Mouse (Mus musculus): Measurements from ENCODE around the gene Stambp.

The Stambp gene

DNA sequence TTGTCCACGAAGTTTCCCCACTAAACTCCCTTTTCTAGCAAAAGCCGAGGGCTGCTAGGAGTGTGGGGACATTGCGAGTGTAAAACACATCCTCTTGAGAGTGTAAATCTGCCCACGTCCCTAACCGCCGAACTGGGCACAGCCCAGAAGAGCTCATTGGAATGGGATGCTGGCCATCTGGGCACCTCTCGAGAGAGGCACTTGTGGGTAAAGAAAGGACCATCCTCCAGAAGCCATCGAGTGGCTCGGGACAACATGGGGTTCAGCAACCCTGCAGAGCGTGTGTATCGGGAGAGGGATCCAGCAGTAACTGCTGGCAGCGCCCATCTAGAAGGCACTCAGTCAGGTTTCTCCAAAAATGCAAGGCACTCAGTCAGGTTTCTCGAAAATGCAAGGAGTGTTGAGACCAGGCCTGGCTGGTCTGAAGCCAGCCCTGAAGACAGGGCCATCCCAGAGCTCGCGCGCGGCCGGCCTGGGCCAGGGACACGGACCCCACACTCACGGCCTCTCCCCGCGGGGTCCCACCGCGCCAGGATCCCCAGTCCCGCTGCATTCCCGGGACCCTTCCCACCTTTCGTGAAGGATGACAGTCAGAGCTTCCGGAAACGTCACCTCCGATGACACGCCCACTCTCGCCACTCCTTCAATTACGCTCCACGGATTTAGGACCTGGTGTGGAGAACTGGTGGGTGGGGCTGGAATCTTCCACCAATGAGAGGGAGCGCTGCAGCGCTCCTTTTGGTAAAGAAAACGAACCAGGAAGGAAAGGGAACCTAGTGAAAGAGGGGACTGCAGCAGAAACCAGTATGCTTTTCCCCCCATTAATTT, 475 bp downstream of the Stambp start:
- peak; percentile 46 for DNase-seq (ENCODE audit: extremely low read depth, low read depth, low spot score)

DNA sequence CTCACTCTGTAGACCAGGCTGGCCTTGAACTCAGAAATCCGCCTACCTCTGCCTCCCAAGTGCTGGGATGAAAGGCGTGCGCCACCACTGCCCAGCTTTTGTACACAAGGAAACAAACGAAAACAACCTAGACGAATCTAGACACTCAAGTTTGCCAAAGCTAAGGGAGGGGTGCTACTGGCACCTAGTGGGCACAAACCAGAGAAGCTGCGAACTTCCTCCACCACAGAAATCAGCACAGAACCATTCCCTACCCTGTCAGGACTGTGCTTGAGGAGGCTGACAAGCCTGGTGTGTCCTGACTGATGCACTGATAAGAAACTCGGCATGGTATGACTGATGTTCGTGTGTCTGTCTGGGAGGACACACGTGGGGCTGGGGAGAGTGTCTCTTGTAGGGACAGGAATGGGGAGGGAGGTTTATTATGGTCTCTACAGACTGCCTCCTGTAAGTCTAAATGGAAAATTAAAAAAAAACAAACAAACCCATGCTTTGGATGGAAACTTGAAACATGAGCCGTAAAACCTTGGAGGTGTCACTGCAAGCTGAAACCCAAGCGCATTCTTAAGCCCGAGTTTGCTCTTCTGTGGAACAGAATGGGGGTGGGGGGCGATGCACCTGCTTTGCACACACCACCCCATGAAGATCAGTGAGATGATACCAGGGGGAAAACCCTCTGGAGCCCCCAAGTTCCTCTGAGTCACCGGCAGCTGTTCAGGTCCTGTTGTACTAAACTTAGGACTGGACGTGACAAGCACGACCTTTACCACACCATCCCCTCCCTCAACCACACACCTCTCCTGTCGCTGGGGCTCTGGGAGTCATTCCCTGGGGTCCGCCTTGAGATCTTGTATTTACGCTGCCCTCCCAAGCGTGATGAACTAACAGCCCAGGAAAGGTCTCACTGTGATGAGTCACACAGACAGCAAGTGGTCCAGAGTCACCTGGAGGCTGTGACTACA, 3.3 kb downstream of the Stambp start:
- DNase-seq (ENCODE audit: extremely low read depth, low read depth, low spot score): no peak

DNA sequence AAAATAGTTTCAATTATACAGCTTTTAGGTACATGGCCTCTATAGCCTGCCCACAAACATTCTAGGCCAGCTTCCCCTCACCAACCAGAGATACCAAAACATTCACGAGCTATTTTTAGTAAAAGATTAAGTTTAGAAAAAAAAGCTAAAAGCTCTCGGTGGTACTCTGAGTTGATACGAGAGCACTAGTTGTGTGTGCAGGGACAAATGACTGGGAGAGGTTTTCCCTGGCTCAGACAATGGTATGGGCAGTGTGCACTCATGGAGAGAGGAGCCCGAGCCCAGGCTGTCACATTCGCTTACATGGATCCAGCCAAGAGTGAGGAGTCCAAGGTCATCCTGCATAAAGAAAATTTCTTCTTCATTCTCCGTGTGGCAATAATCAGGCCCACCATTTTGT, 16.6 kb downstream of the Stambp start:
- DNase-seq (ENCODE audit: extremely low read depth, low read depth, low spot score): no peak

DNA sequence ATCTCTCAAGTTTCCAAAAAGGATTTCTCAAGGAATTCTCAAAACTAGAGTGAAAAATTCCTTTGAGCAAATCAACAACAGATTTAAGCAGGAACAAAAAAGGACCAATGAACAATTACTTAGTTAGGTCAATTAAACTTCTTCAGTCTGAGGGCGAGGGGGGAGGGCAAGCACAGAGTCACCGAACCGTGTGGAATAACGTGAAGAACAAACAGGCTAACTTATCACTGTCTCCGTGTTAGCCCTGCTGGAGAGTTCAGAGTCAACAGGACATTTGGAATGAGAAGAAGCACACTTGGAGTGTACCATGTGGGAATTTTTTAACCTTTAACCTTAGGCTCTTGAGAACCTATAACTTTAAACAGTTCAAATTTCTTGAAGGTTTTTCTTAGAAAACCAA, 24.2 kb downstream of the Stambp start:
- no peak for DNase-seq (ENCODE audit: extremely low read depth, low read depth, low spot score)

DNA sequence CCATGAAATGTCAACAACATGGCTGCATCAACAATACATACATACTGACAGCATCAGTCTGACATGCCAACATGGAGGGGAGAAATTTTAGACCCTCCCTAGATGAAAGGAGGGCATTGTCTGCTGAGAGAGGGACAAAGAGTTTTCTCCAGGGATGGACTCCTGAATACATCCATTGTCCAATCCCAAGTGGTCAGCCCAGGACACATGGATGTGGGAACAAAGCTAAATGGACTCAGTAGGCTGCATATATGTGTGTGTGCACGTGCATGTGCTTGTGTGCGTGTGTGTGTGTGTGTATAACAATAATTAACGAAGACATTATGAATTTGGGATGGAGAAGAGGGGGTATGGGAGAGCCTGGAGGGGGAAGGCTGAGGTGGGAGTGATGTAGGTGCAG, 26.8 kb downstream of the Stambp start:
- no peak for DNase-seq (ENCODE audit: extremely low read depth, low read depth, low spot score)

DNA sequence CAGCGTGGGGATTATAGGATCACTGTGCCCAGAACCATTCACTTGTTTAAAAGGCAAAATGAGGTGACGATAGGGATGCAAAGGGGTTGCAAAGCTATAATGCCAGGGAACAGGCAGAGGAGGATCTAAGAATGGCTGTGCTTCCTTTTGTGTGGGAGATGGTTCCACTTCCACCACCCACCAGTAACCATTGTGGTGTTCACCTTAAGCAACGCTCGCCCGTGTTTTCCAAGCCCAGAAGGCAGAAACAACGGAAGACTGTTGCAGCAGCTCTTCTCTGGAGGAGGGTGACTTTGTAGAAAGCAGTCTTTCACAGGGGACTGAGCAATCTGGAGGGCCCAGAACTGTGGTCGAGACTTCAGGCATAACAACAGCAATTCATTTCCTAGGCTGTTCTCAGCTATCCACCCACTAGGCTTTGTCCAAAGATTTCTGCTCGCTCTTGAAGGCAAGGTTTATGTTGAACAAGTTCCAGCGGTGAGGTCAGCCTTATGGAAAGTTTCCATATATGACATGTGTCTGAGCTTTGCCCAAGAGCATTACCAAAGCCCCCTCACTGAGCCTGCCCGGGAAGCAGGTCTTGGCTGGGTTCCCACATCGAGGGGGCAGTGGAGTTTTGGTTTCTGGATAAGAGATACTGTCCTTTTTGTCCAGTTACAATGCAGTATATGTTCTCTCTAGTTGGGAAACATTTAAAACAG, 30.6 kb downstream of the Stambp start:
- DNase-seq (ENCODE audit: extremely low read depth, low read depth, low spot score): peak; percentile 42

DNA sequence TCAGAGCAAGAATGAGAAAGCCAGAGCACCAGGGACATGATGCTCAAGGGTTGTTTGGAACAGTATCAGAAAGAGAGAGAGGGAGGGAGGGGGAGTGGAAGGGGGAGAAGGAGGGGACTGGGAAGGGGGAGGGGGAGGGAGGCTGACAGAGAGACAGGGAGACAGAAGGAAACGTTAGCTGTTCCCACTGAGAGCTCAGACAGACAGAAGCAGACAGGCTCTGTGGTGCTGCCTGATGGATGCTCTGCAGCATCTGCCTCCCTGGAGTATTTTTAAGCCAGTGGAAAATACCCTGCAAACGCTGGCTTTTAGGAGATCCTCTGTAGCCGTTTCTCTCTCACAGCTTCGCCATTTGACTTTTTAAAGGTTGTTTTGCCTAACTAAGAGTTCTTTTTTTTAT, 32.5 kb downstream of the Stambp start:
- DNase-seq (ENCODE audit: extremely low read depth, low read depth, low spot score): no peak

DNA sequence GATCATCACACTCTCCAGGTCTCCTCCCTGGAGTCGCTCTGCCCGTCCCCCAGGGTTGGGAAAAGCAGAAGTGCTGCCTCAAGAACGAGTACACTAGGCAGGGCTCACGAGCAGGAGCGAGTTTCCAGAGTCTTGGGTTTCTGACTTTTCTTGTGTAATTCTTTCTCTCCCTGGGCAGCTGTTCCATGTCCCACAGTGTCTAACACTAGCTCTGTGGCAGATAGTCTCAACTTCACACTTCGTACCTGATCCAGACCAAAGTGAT, 35.8 kb downstream of the Stambp start:
- no peak for DNase-seq (ENCODE audit: extremely low read depth, low read depth, low spot score)

DNA sequence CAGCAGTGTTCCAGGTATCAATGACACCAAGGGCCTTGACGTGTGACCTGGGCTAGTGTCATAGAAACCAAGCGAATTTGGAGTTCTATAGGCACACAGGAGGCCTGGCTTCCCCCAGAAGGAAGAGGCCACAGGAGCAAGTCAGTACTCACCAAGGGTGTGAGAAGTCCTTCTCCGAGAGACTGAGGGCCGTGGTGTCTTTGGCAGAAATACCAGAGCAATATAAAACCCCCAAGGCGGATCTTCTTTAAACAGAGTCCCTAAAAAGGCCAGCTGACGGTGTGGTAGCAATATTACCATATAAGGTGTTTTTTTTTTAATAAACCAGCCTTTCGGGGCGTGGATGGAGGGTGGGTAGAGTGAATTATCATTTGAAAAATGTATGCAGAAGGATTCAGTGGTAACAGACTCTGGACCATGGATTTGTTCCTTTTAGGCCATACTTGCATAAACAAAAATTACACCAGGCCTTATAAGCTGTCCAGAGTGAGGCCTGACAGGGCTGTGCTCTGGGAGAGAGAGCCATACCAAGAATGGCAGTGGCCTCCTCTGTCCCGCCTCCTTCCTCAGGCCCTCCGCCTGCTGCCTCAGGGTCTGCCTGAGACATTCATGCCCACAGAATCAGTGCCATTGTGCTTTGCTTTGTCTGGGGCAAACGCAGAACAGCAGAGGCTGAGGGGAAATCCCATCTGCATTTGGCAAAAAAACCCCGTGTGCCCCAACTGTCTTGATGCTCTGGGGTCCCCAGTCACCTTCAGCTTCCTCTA, 36.3 kb downstream of the Stambp start, which contains the start of gene Actg2:
TSS of gene Actg2 (minus strand) at position 238 of the 767 bp plus-strand sequence.
- DNase-seq (ENCODE audit: extremely low read depth, low read depth, low spot score): no peak

DNA sequence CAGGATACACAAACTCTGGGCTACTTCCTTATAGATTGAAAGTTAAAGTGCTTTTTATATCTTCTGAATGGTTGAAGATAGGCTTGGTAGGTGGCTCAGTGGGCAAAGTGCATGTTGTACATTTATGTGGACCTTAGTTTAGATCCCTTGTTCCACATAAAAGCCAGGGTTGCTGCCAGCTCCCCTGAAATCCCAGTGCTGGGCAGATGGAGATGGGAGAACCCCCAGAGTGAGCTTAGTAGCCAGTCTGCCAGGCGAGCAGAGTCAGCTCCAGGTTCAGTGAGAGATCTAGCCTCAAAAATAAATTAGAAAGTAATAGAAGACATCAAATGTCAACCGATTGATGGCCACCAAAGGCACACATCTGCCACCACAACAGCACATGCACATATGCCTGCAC, 39.9 kb downstream of the Stambp start:
- no peak for DNase-seq (ENCODE audit: extremely low read depth, low read depth, low spot score)

DNA sequence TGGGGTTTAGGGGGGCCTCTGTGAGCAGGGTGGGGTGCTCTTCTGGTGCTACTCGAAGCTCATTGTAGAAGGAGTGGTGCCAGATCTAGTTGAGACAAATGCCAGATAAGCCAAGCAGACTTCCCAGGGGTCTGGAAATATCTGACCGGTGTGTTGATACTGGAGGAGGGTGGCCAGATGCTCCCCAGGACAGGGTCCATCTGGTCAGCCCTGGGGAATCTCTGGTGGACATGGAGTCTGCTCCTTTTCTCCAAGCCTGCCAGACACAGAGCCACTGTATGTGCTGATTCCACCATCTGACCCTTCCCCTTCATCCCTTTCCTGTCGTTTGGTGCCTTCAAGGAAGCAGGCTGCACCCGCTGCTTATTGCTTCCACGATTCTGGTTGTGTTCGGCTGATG, 49.3 kb downstream of the Stambp start:
- DNase-seq (ENCODE audit: extremely low read depth, low read depth, low spot score): no peak

DNA sequence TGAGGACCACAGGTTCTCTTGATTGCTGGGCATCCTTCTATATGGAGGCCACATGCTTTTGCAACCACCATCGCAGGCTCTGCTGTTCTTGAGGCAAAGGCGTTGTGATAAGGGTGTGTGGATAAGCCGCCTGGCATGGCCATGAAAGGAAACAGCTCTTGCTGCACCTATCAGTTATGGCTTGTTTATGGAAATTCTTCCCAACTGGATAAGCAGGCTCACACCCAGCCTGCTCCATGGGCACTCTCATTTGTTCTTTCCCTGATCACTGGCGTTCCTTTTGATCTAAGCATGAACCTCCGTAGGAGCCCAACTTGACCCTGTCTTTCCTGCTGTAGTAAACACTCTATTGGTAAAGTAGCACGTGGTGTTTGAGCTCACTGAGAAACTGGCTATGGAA, 50.7 kb downstream of the Stambp start:
- DNase-seq (ENCODE audit: extremely low read depth, low read depth, low spot score): no peak

DNA sequence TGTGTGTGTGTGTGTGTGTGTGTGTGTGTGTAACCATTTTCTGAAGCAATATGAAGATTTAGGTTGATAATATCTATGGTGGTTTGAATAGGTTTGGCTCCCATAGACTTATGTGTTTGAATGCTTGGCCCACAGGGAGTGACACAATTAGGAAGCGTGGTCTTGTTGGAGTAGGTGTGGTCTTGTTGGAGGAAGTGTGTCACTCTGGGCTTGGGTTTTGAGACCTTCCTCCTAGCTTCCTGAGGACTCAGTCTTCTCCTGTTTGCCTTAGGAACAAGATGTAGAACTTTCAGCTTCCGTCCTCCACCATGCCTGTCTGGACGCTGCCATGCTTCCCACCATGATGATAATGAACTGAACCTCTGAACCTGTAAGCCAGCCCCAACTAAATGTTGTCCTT, 53.9 kb downstream of the Stambp start:
- no peak for DNase-seq (ENCODE audit: extremely low read depth, low read depth, low spot score)

DNA sequence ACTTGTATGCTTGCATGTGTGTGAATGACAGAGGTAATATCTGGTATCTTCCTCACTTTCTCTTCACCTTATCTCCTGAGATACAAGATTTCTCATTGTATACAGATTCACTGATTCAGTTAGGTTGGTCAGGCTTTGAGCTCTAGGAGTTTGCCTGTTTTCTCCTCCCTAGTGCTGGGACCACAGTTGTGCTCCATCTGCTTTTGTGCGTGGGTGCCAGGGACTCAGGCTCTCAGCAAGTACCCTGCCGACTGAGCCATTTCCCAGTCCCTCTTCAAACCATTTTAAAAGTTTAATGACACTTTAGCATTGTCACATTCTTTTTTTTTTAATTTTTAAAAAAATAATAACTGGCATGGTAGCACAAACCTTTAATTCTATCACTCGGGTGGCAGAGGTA, 57.4 kb downstream of the Stambp start:
- no peak for DNase-seq (ENCODE audit: extremely low read depth, low read depth, low spot score)

DNA sequence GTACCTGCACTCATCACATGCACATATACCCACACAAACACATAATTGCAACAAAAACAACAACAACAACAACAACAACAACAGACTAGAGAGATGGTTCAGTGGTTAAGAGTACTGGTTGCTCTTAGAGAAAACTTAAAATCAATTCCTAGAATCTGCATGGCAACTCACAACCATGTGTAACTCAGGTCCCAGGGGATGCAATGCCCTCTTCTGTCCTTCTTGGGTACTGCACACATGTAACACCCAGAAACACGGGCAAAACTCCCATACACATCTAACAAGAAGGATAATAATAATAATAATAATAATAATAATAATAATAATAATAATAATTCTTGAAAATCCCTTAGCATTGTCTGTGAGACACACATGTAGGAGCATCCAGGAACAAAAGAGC, 60.0 kb downstream of the Stambp start:
- DNase-seq (ENCODE audit: extremely low read depth, low read depth, low spot score): no peak

DNA sequence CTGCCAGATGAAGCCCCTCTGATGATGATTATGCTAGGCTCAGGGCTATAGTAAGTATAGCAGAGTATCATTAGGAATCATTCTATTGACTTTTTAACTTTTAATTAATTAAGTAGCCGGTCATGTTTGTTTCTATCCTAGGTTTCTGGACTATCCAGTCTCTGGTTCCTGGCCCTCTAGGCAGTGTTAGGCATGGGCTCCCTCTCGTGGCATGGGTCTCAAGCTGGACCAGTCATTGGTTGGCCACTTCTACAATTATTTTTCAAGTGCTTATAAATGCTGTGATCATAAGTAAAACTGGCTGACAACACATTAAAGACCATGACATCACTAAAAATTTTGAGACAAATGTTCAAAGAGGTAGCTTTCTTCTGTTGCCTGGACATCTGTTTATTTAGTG, 62.3 kb downstream of the Stambp start:
- no peak for DNase-seq (ENCODE audit: extremely low read depth, low read depth, low spot score)

DNA sequence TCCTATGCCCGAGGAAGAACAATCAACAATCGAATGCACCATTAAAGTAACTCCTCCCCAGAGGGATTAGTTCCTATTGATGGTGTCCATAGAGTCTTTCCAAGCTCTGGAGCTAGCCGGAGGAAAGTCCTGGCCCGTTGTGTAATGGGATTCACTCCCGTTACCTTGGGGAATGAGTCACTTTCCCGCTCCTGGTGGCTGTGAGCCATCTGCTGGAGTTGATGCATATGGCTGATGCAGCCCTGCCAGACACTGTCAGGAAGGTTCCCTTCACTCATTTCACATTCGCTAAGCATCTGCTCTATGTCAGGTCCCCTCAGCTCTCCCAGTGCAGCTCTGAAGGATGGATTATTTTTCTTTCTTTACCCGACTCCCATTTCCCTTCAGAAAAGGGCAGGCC, 63.1 kb downstream of the Stambp start:
- no peak for DNase-seq (ENCODE audit: extremely low read depth, low read depth, low spot score)

DNA sequence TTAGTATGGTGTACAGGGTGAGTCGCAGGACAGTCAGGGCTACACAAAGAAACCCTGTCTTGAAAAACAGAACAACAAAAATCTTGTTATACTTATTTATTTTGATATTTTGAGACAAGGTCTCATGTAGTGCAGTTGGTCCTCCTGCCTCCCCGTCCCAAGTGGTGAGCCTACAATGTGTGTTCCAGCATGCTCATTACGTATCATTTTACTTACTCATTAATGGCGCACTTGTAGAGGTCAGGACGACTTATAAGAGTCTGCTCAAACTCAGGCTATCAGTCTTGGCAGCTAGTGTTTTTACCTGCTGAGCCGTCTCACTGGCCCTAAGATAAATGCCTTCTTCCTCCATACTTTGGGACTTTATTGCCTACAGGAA, 65.4 kb downstream of the Stambp start:
- DNase-seq (ENCODE audit: extremely low read depth, low read depth, low spot score): no peak

DNA sequence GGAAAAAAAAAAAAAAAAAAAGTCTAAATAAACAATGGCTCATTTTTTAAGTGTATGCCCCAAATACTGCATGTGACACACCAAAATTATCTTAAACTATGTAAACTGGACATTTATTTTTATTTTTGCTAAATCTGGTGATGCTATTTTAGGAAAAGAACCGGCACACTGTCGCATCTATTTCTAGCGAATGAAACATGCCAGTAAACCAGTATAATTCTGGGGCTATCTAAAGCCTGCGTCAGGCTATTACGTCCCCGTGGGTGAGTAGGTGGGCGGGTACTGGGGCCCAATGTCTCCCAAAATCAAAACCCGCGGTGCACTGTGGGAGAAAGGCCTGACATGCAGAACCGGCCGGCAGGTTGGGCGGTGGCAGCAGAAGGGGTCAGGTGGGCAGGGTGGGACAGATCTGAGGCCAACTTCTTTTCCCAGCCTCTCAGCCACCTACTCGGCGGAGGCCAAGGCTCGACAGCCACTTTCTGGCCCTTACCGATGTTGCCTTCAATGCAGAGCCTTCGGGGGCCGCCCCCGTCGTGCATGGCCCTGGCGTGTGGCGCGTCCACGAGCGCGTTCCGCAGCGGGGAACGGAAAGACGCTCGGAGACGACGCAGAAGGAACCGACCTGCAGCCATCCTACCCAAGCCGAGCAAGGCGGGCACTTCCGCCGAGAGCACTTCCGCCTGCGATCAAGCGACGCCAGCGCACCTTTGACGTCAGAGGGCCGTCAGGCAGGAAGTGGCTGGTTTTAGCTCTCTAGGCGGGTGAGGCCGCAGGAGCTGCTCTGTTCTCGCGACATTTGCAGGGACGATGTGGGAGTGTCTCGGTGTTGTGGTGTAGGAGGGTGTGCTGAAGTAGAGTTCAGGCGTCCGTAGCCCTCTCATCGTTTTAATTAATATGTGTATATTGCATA, 66.0 kb downstream of the Stambp start, which contains the start of gene Dguok:
TSS of gene Dguok (minus strand) at position 712 of the 910 bp plus-strand sequence.
- DNase-seq (ENCODE audit: extremely low read depth, low read depth, low spot score): peak; percentile 93

DNA sequence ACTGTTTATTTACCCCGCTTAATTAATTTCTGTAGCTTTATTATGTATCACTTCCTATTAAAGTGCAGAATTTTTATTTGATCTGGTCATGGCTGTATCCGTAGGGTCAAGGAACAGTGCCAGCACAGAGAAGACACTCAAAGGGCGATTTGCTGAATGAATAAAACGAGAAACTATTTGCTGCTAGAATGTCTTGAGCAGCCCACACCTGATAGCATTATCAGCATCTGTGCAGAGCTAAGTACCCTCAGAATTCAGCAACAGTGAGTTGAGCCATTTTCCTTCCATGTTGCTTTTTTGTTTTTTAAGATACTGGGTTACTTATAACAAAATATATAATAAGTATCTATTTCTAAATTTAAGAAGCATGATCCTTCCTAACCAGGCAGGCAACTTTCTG, 67.0 kb downstream of the Stambp start:
- DNase-seq (ENCODE audit: extremely low read depth, low read depth, low spot score): no peak

All from fat pad, adult 2 months (tissue).